Mouse (Mus musculus): ENCODE measurements around the gene Scaf1. TPM values are rescaled to one million over a fixed set of nuclear protein-coding genes. Genes with fewer than 3 reads are reported as not detected.
A peak's percentile ranks its signal among the peaks of the same experiment; 100 is the strongest.

Gene Scaf1
- polyA plus RNA-seq, 1 experiment from 2014 or later, result 32.9 TPM

- Histone ChIP-seq H3K79me2 (ENCODE audit: inconsistent target) (peaks cover 42% of the 10 kb centered on the region), H3K27ac (peak overlapping the region; percentile 84), H3K4me3 (ENCODE audit: inconsistent target) (peak overlapping the region; percentile 93), H3K36me3 (ENCODE audit: inconsistent target) (peaks cover 44% of the 10 kb centered on the region)
- under 1% methylated on average over 15 of the region's 15 CpGs for WGBS (ENCODE audit: missing documents)
These were observed 18.2 kb downstream of the Scaf1 start for GRCm38 (mm10) chr7:44997940-44998428.

GRCm38 (mm10) chr7:44997231-44997939, 18.8 kb downstream of the Scaf1 start, which contains the start of gene Irf3:
Gene Irf3 (plus strand): TSS chr7:44997648.
- peaks cover 38% of the 10 kb centered on the region for H3K36me3 ChIP-seq (ENCODE audit: inconsistent target)

GRCm38 (mm10) chr7:44996672-44997071, 19.5 kb downstream of the Scaf1 start:
- peaks cover 36% of the 10 kb centered on the region for H3K79me2 ChIP-seq (ENCODE audit: inconsistent target)
- peak overlapping the region; percentile 93 for H3K4me3 ChIP-seq (ENCODE audit: inconsistent target)
- WGBS (ENCODE audit: missing documents), result 11% methylated on average over 10 of the region's 10 CpGs
- peaks cover 33% of the 10 kb centered on the region for H3K36me3 ChIP-seq (ENCODE audit: inconsistent target)
- peak overlapping the region; percentile 84 for H3K27ac ChIP-seq

More at GRCm38 (mm10) chr7:44997231-44997939, 18.8 kb downstream of the Scaf1 start, which contains the start of gene Irf3:
- H3K4me3 ChIP-seq (ENCODE audit: inconsistent target), result peak within 1 kb of the TSS; percentile 93
- under 1% methylated on average over 43 of the region's 43 CpGs for WGBS (ENCODE audit: missing documents)
- peaks cover 42% of the 10 kb centered on the region for H3K79me2 ChIP-seq (ENCODE audit: inconsistent target)
- peak within 1 kb of the TSS; percentile 84 for H3K27ac ChIP-seq

GRCm38 (mm10) chr7:44986879-44987718, 29.1 kb downstream of the Scaf1 start:
- under 1% methylated on average over 29 of the region's 29 CpGs for WGBS (ENCODE audit: missing documents)
- peak overlapping the region; percentile 48 for H3K27ac ChIP-seq
- H3K36me3 ChIP-seq (ENCODE audit: inconsistent target), result peaks cover 11% of the 10 kb centered on the region; the same call in 1 of the 2 replicates
- peak overlapping the region; percentile 60 for H3K4me3 ChIP-seq (ENCODE audit: inconsistent target)
- peaks cover 21% of the 10 kb centered on the region for H3K79me2 ChIP-seq (ENCODE audit: inconsistent target)

- H3K4me3 ChIP-seq (ENCODE audit: inconsistent target), result peak within 1 kb of the TSS; percentile 60
- H3K79me2 ChIP-seq (ENCODE audit: inconsistent target), result peaks cover 21% of the 10 kb centered on the region
- 2% methylated on average over 28 of the region's 42 CpGs for WGBS (ENCODE audit: missing documents)
- peak within 1 kb of the TSS; percentile 48 for H3K27ac ChIP-seq
- peaks cover 13% of the 10 kb centered on the region; the same call in 1 of the 2 replicates for H3K36me3 ChIP-seq (ENCODE audit: inconsistent target)
These were observed 29.8 kb downstream of the Scaf1 start, which contains the start of gene Prmt1 for GRCm38 (mm10) chr7:44986192-44986878. Gene Prmt1 (minus strand): TSS chr7:44986568.

GRCm38 (mm10) chr7:44985595-44986191, 30.5 kb downstream of the Scaf1 start:
- WGBS (ENCODE audit: missing documents), result under 1% methylated on average over 44 of the region's 45 CpGs

GRCm38 (mm10) chr7:44984833-44985164, 31.4 kb downstream of the Scaf1 start:
- Histone ChIP-seq H3K27ac (no peak overlapping the region), H3K36me3 (ENCODE audit: inconsistent target) (peaks cover 19% of the 10 kb centered on the region; the same call in 1 of the 2 replicates)
- 75% methylated on average over 3 of the region's 3 CpGs for WGBS (ENCODE audit: missing documents)

More at GRCm38 (mm10) chr7:44985595-44986191, 30.5 kb downstream of the Scaf1 start:
- H3K79me2 ChIP-seq (ENCODE audit: inconsistent target), result peaks cover 21% of the 10 kb centered on the region
- peak overlapping the region; percentile 60 for H3K4me3 ChIP-seq (ENCODE audit: inconsistent target)
- peak overlapping the region; percentile 40; the same call in 1 of the 2 replicates for H3K27ac ChIP-seq
- H3K36me3 ChIP-seq (ENCODE audit: inconsistent target), result peaks cover 13% of the 10 kb centered on the region; the same call in 1 of the 2 replicates

GRCm38 (mm10) chr7:44983944-44984832, 32.0 kb downstream of the Scaf1 start:
- Histone ChIP-seq H3K36me3 (ENCODE audit: inconsistent target) (peaks cover 25% of the 10 kb centered on the region; the same call in 1 of the 2 replicates), H3K79me2 (ENCODE audit: inconsistent target) (peaks cover 21% of the 10 kb centered on the region), H3K4me3 (ENCODE audit: inconsistent target) (no peak overlapping the region), H3K27ac (no peak overlapping the region)
- 90% methylated on average over 5 of the region's 7 CpGs for whole genome bisulfite sequencing (ENCODE audit: missing documents)

More at GRCm38 (mm10) chr7:44984833-44985164, 31.4 kb downstream of the Scaf1 start:
- H3K4me3 ChIP-seq (ENCODE audit: inconsistent target), result no peak overlapping the region
- H3K79me2 ChIP-seq (ENCODE audit: inconsistent target), result peaks cover 21% of the 10 kb centered on the region

GRCm38 (mm10) chr7:44983085-44983484, 33.1 kb downstream of the Scaf1 start:
- no peak overlapping the region for H3K4me3 ChIP-seq (ENCODE audit: inconsistent target)
- peaks cover 35% of the 10 kb centered on the region for H3K36me3 ChIP-seq (ENCODE audit: inconsistent target)
- no peak overlapping the region for H3K27ac ChIP-seq
- H3K79me2 ChIP-seq (ENCODE audit: inconsistent target), result peaks cover 21% of the 10 kb centered on the region
- 21% methylated on average over 6 of the region's 6 CpGs for WGBS (ENCODE audit: missing documents)

GRCm38 (mm10) chr7:44981539-44981938, 34.6 kb downstream of the Scaf1 start:
- no peak overlapping the region for H3K27ac ChIP-seq
- 90% methylated on average over 6 of the region's 8 CpGs for WGBS (ENCODE audit: missing documents)
- no peak overlapping the region for H3K4me3 ChIP-seq (ENCODE audit: inconsistent target)
- peaks cover 21% of the 10 kb centered on the region for H3K79me2 ChIP-seq (ENCODE audit: inconsistent target)
- H3K36me3 ChIP-seq (ENCODE audit: inconsistent target), result peaks cover 50% of the 10 kb centered on the region

- no peak overlapping the region for H3K4me3 ChIP-seq (ENCODE audit: inconsistent target)
- H3K79me2 ChIP-seq (ENCODE audit: inconsistent target), result no peaks in the 10 kb centered on the region
- WGBS (ENCODE audit: missing documents), result 97% methylated on average over 3 of the region's 3 CpGs
- no peak overlapping the region for H3K27ac ChIP-seq
- peaks cover 51% of the 10 kb centered on the region for H3K36me3 ChIP-seq (ENCODE audit: inconsistent target)
These were observed 37.9 kb downstream of the Scaf1 start for GRCm38 (mm10) chr7:44978300-44978699.

GRCm38 (mm10) chr7:44975117-44975419, 41.1 kb downstream of the Scaf1 start:
- WGBS (ENCODE audit: missing documents), result 75% methylated on average over 6 of the region's 6 CpGs
- peaks cover 34% of the 10 kb centered on the region for H3K36me3 ChIP-seq (ENCODE audit: inconsistent target)
- H3K4me3 ChIP-seq (ENCODE audit: inconsistent target), result no peak overlapping the region
- no peaks in the 10 kb centered on the region for H3K79me2 ChIP-seq (ENCODE audit: inconsistent target)
- no peak overlapping the region for H3K27ac ChIP-seq
